Mouse (Mus musculus) olfactory bulb, adult 2 months (tissue): ENCODE results near the gene Ly86. TPM values are rescaled to one million over a fixed set of nuclear protein-coding genes. Genes with fewer than 3 reads are reported as not detected.
A peak's percentile ranks its signal among the peaks of the same experiment; 100 is the strongest.

Experiments
- H3K27ac ChIP-seq: fragments of 200-500 bp; 2 replicates; pipeline ENCODE4 v1.5.1; 2012; ENCODE audit warnings: low read depth, low read length; ENCODE audit not compliant: insufficient read depth
- H3K4me1 ChIP-seq: fragments of 200-500 bp; 2 replicates; pipeline ENCODE4 v1.6.1; 2012; ENCODE audit warnings: low read length; ENCODE audit not compliant: control insufficient read depth, insufficient read depth
- H3K4me3 ChIP-seq: fragments of 200-500 bp; 2 replicates; pipeline ENCODE4 v1.5.1; 2012; ENCODE audit warnings: mild to moderate bottlenecking, low read depth, low read length, moderate library complexity; ENCODE audit not compliant: insufficient read depth
- CTCF ChIP-seq: fragments of 200-500 bp; IDR thresholded peaks from 2 replicates; pipeline ENCODE4 v1.5.1; 2012; ENCODE audit warnings: low read depth, mild to moderate bottlenecking, low read length, moderate library complexity; ENCODE audit not compliant: insufficient read depth
- POLR2A ChIP-seq: fragments of 200-500 bp; IDR thresholded peaks from 2 replicates; pipeline ENCODE4 v1.6.1; 2012; ENCODE audit warnings: mild to moderate bottlenecking, low read depth, low read length, moderate library complexity; ENCODE audit not compliant: insufficient read depth
- WGBS: fragments of 180-500 bp; shearing (Covaris S2); methylation state at CpG from one replicate; pipeline ENCODE4 v1.1.7; 2018; 5-methylcytosine and 5-hydroxymethylcytosine counted together
- polyA plus RNA-seq: library from polyadenylated mRNA; stranded (reverse); fragments of >200 nt; gene quantifications from 2 replicates; pipeline ENCODE4 v1.2.4, GENCODE M21; 2012; ENCODE audit warnings: low replicate concordance; ENCODE audit not compliant: missing spikeins, insufficient read depth, insufficient read length

Ly86 gene
- polyA plus RNA-seq, 1 experiment = not detected

DNA sequence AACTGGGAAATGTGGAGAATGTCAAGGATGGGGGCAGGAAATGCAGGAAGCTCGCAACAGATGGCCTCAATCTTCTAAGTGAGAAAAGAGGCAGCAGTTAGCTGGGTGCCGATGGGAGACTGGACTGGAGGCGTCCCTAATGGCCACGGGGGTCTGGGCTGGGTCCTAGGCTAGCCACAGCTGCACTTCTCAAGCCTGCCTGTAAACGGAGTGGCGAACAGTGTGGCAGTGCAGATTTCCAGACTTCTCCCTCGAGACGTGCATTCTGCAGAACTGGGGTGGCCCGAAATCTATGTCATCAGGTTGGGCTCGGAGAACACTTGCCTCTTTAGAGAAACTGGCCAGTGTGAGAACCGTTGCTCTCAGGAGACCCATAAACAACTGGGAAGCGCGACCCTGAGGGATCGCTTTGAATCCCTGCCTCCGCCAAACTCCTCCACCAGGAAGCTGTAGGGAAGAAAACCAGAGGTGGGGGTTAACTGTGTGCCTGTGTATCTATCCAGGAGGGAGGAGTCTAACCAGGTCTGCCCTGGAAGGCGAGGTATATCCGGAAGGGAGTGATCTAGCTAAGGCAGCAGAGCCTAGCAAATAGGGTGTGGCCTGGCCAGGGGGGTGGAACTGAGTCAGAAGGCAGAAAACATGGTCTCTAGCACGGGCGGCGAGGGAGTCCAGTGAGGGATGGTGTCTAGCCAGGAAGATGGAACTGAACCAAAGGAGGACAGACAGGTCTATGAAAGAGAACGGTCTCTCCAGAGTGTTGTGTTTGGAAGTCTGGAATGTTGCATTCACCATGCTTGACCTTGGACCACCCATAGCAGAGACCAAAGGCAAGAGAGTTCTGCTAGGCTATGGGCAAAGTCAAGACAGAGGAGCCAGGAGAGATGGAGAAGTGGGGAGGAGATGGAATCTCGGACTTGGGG is 107.3 kb downstream of the Ly86 start:
- Histone ChIP-seq H3K4me3 (peak overlapping the region; percentile 32), H3K4me1 (peaks cover 17% of the 10 kb centered on the region), H3K27ac (peak overlapping the region; percentile 31; the same call in 1 of the 2 replicates)
- TF ChIP-seq CTCF (no peak), POLR2A (no peak)
- WGBS = 14% methylated on average over 22 of the region's 22 CpGs

DNA sequence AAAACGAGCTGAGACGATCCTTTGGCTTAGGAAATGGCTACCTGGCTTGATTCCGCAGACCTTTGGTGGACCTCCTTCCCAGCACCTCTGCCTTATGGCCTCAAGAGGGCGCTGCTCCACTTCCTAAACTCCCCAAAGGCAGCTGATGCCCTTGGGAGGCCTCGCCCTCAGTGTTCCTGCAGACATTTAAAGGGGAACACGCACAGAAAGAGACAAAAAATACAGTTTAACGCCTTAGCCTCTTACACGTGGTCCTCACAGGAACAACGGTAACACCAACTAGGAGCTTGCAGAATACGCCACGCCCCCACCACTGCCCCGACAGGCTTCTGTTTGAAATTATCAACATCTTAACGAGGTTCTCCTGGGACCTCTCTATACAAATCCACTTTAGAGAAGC is 108.2 kb downstream of the Ly86 start:
- H3K4me3 ChIP-seq = no peak overlapping the region
- peaks cover 17% of the 10 kb centered on the region for H3K4me1 ChIP-seq
- no peak for TF ChIP-seq POLR2A
- peak; percentile 90 for TF ChIP-seq CTCF
- 6% methylated on average over 13 of the region's 13 CpGs for WGBS
- H3K27ac ChIP-seq = no peak overlapping the region

- H3K4me3 ChIP-seq = no peak overlapping the region
- H3K4me1 ChIP-seq = peaks cover 17% of the 10 kb centered on the region
- WGBS = 82% methylated on average over 6 of the region's 6 CpGs
- H3K27ac ChIP-seq = no peak overlapping the region
- TF ChIP-seq CTCF (no peak), POLR2A (no peak)
Observed at GRCm38 (mm10) chr13:37454356-37454755, 109.3 kb downstream of the Ly86 start.

GRCm38 (mm10) chr13:37455561-37455960 is 110.6 kb downstream of the Ly86 start:
- WGBS = 86% methylated on average over 3 of the region's 3 CpGs
- TF ChIP-seq POLR2A (no peak), CTCF (no peak)

DNA sequence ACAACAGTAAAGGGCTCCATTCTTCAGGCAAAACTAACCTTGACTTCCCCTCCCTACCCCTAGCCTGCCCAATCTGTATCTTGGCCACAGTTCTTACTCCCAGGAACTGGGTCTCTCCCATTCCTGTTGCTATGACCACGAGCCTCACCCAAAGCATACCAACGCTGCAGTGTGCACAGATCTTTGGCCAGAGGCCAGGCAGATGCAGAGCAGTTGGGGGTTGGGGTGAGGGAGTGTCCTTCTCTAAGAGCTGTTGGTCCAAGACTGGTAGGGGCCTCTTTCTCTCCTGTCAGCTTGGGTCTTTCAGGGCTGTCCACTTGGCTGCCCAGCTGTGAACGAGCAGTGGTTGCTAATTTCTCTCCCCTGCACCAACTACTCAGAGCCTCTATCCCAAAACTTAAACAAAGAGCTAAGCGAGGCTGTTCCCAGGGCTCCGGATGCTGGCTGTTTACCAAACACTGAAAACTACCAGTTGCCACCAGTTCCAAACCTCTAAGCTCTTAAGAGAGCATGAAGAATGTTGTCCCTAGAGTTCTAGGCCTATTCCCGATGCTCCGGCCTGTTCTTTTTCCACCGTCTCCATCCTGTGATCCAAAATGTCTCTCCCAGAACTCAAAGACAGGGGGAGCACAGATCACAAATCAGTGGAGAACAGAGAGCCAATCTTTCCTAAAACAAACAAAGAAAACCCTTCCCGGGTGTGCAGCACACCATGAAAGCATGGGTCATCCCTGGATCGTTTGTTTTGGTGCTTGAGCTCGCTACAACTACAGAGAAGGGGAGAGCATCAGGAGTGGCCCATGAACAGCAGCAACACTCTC is 112.2 kb downstream of the Ly86 start:
- Histone ChIP-seq H3K4me3 (no peak overlapping the region), H3K27ac (no peak overlapping the region), H3K4me1 (peaks cover 22% of the 10 kb centered on the region)
- no peak for TF ChIP-seq POLR2A
- TF ChIP-seq CTCF = no peak
- 54% methylated on average over 11 of the region's 11 CpGs for WGBS

More at GRCm38 (mm10) chr13:37455561-37455960, 110.6 kb downstream of the Ly86 start:
- H3K27ac ChIP-seq = no peak overlapping the region
- H3K4me3 ChIP-seq = no peak overlapping the region
- H3K4me1 ChIP-seq = peaks cover 24% of the 10 kb centered on the region

DNA sequence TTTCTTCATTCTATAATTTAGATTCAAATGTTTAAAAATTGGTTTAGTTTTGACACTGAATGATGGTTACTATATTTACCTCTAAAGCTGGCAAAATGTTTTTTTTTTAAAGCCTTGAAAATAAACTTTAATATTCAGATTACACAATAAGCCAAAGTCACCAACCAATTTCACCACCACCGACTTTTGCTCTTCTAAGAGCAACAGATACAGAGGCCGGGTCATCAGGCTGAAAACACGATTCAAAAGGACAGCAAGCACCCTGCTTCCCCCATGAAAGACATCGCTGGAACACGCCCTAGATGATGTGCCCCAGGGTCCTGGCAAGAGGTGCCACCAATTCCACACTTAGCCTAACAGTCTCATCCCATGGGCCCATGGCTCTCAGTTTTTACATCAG is 113.5 kb downstream of the Ly86 start:
- H3K27ac ChIP-seq = no peak overlapping the region
- H3K4me3 ChIP-seq = no peak overlapping the region
- 91% methylated on average over 5 of the region's 5 CpGs for WGBS
- H3K4me1 ChIP-seq = peaks cover 13% of the 10 kb centered on the region
- no peak for TF ChIP-seq CTCF
- TF ChIP-seq POLR2A = no peak

- H3K4me3 ChIP-seq = no peak overlapping the region
- TF ChIP-seq POLR2A (no peak), CTCF (no peak)
- 61% methylated on average over 10 of the region's 10 CpGs for WGBS
- H3K4me1 ChIP-seq = peaks cover 13% of the 10 kb centered on the region
- no peak overlapping the region for H3K27ac ChIP-seq
Observed at GRCm38 (mm10) chr13:37459022-37459421, 114.0 kb downstream of the Ly86 start.

GRCm38 (mm10) chr13:37459957-37460930 is 115.2 kb downstream of the Ly86 start:
- no peak for TF ChIP-seq POLR2A
- TF ChIP-seq CTCF = no peak
- Histone ChIP-seq H3K4me1 (peaks cover 13% of the 10 kb centered on the region), H3K4me3 (no peak overlapping the region), H3K27ac (no peak overlapping the region)
- WGBS = 64% methylated on average over 28 of the region's 28 CpGs
